Mouse (Mus musculus) limb, embryonic 14.5 days (tissue): ENCODE measurements at regions not wholly inside any gene's neighbourhood (a gene's known extent, or its start where the extent isn't known, plus 50 kb on each side); places are given as distances from the start of the nearest gene placed in this dataset.

Source experiments
- ATAC-seq: fragments of 200-750 bp; cut with Nextera tagmentation; 2 replicates; pipeline ENCODE4 v1.8.0; 2017; ENCODE audit warnings: low read depth, moderate number of reproducible peaks, moderate TSS enrichment; ENCODE audit not compliant: low FRiP score
- DNase-seq: peaks from one replicate; pipeline ENCODE4 v3.0.0-alpha.2; 2015; ENCODE audit warnings: low spot score
- H3K27ac ChIP-seq: fragments of 300-500 bp; sonication (generic); replicated peaks from 2 replicates; pipeline ENCODE4 v1.5.1; 2014; ENCODE audit warnings: low read depth, mild to moderate bottlenecking, low read length, moderate library complexity, mixed read lengths
- H3K27me3 ChIP-seq: fragments of 300-500 bp; sonication (generic); 2 replicates; pipeline ENCODE4 v1.6.1; 2014; ENCODE audit warnings: low read length, mixed read lengths; ENCODE audit not compliant: control insufficient read depth, insufficient read depth
- H3K36me3 ChIP-seq: fragments of 300-500 bp; sonication (generic); 2 replicates; pipeline ENCODE4 v1.6.1; 2014; ENCODE audit warnings: mild to moderate bottlenecking, low read length, moderate library complexity, mixed read lengths; ENCODE audit not compliant: control insufficient read depth, insufficient read depth
- H3K4me1 ChIP-seq: fragments of 300-500 bp; sonication (generic); 2 replicates; pipeline ENCODE4 v1.6.1; 2014; ENCODE audit warnings: antibody characterized with exemption, low read length, mixed read lengths; ENCODE audit not compliant: control insufficient read depth, insufficient read depth
- H3K4me2 ChIP-seq: fragments of 300-500 bp; sonication (generic); replicated peaks from 2 replicates; pipeline ENCODE4 v1.6.1; 2014; ENCODE audit warnings: low read depth, mild to moderate bottlenecking, low read length, moderate library complexity; ENCODE audit not compliant: severe bottlenecking
- H3K4me3 ChIP-seq: fragments of 300-500 bp; sonication (generic); replicated peaks from 2 replicates; pipeline ENCODE4 v1.5.1; 2014; ENCODE audit warnings: low read length
- H3K9ac ChIP-seq: fragments of 300-500 bp; sonication (generic); 2 replicates; pipeline ENCODE4 v1.6.1; 2014; ENCODE audit warnings: mild to moderate bottlenecking, low read depth, low read length, moderate library complexity; ENCODE audit not compliant: severe bottlenecking
- H3K9me3 ChIP-seq: fragments of 300-500 bp; sonication (generic); 2 replicates; pipeline ENCODE4 v1.6.1; 2016; ENCODE audit warnings: low read length; ENCODE audit not compliant: control insufficient read depth
- POLR2A ChIP-seq: fragments of 200-500 bp; IDR thresholded peaks from 2 replicates; pipeline ENCODE4 v1.8.0; 2012; ENCODE audit warnings: inconsistent platforms, mild to moderate bottlenecking, moderate library complexity, borderline replicate concordance; ENCODE audit not compliant: insufficient read depth, insufficient read length; ENCODE audit errors: extremely low read depth
- WGBS: fragments of 180-500 bp; shearing (Covaris S2); extraction: QIAGEN DNeasy Blood & Tissue Kit; methylation state at CpG from one replicate; pipeline ENCODE4 v1.1.7; 2014; 5-methylcytosine and 5-hydroxymethylcytosine counted together

GRCm38 (mm10) chr2:108795145-108795544 lies 485.4 kb upstream of the Kif18a start:
- Histone ChIP-seq H3K9ac (no peak overlapping the region), H3K9me3 (no peaks in the 10 kb centered on the region), H3K4me3 (no peak overlapping the region), H3K27me3 (no peaks in the 10 kb centered on the region), H3K4me1 (no peaks in the 10 kb centered on the region), H3K4me2 (no peak overlapping the region), H3K36me3 (no peaks in the 10 kb centered on the region), H3K27ac (no peak overlapping the region)
- WGBS: 27% methylated on average over 2 of the region's 2 CpGs
- no peak for TF ChIP-seq POLR2A
- ATAC-seq (no peak), DNase-seq (no peak)

GRCm38 (mm10) chr2:108796816-108797581 lies 483.5 kb upstream of the Kif18a start:
- WGBS: 87% methylated on average over 2 of the region's 2 CpGs
- Histone ChIP-seq H3K27ac (no peak overlapping the region), H3K4me3 (no peak overlapping the region), H3K27me3 (no peaks in the 10 kb centered on the region), H3K4me2 (no peak overlapping the region), H3K4me1 (no peaks in the 10 kb centered on the region), H3K9me3 (no peaks in the 10 kb centered on the region), H3K9ac (no peak overlapping the region), H3K36me3 (no peaks in the 10 kb centered on the region)
- TF ChIP-seq POLR2A: no peak
- ATAC-seq (no peak), DNase-seq (no peak)

GRCm38 (mm10) chr2:108812367-108812766 lies 468.2 kb upstream of the Kif18a start:
- H3K9me3 ChIP-seq: no peaks in the 10 kb centered on the region
- H3K4me2 ChIP-seq: no peak overlapping the region
- no peak for DNase-seq
- ATAC-seq: no peak
- H3K4me1 ChIP-seq: no peaks in the 10 kb centered on the region
- no peak for TF ChIP-seq POLR2A
- H3K27ac ChIP-seq: no peak overlapping the region
- no peaks in the 10 kb centered on the region for H3K27me3 ChIP-seq
- H3K4me3 ChIP-seq: no peak overlapping the region
- H3K9ac ChIP-seq: no peak overlapping the region
- no peaks in the 10 kb centered on the region for H3K36me3 ChIP-seq

GRCm38 (mm10) chr2:108813040-108813566 lies 467.4 kb upstream of the Kif18a start:
- WGBS: 64% methylated on average over 6 of the region's 6 CpGs
- DNase-seq (no peak), ATAC-seq (no peak)
- Histone ChIP-seq H3K9ac (no peak overlapping the region), H3K27ac (no peak overlapping the region), H3K4me2 (no peak overlapping the region), H3K4me1 (no peaks in the 10 kb centered on the region), H3K36me3 (no peaks in the 10 kb centered on the region), H3K9me3 (no peaks in the 10 kb centered on the region), H3K27me3 (no peaks in the 10 kb centered on the region), H3K4me3 (no peak overlapping the region)
- TF ChIP-seq POLR2A: no peak

GRCm38 (mm10) chr2:108816579-108816978 lies 464.0 kb upstream of the Kif18a start:
- no peak for TF ChIP-seq POLR2A
- Histone ChIP-seq H3K9ac (no peak overlapping the region), H3K27ac (no peak overlapping the region), H3K4me3 (no peak overlapping the region), H3K27me3 (no peaks in the 10 kb centered on the region), H3K4me2 (no peak overlapping the region), H3K4me1 (no peaks in the 10 kb centered on the region), H3K36me3 (no peaks in the 10 kb centered on the region), H3K9me3 (no peaks in the 10 kb centered on the region)
- ATAC-seq (no peak), DNase-seq (no peak)
